Mouse (Mus musculus): ENCODE data around the gene Akr1cl.
"Not testable (repeated sequence)": the region's sequence is repeated elsewhere in the genome, so short reads cannot be mapped to it uniquely, and the experiment has no call there.

The Akr1cl gene

GRCm38 (mm10) chr1:65032641-65033040, at the start of gene Akr1cl:
Gene Akr1cl (minus strand): TSS chr1:65032759.
- no peak for DNase-seq (ENCODE audit: extremely low read depth, insufficient read length, low spot score)

DNA sequence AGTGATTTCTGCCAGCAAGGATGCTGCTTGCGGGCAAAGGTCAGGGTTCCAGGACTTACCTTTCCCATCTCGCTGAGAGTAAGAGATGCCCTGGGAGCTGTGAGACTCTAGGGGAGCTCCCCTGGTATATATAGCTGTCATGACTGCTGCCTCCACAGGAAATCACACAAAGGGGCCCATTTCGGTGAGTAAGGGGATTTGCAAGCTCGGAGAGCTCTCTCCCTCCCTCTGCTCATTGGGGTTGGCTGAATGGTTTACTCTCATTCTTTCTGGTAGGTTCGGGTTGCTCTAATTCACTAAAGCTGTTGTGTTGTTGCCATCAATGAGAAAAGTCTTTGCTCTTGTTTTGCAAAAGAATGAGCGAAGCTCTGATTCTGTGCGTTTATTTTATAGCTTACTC, 49.6 kb upstream of the Akr1cl start, which contains the start of gene Crygb:
Crygb (minus strand) TSS at position 101 of the 400 bp plus-strand sequence.
- DNase-seq (ENCODE audit: extremely low read depth, insufficient read length, low spot score) = no peak

DNA sequence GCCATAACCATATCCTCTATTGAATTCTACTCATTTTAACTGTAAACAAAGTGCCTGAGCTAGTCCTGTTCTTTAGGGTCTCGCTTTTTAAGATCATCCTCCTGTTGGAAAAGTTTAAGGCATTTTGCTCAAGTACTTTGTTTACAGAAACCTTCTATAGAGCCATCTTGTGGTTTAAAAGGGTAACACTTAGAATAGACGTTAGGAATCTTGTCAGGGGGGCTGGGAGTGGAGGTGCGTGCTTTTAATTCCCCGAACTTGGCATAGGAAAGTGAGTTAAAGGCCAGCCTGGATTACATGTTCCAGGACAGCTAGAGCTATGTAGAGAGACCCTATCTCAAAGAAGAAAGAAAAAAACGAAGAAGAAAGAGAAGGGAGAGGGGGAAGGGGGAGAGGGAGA, 43.0 kb upstream of the Akr1cl start:
- no peak for DNase-seq (ENCODE audit: extremely low read depth, insufficient read length, low spot score)

GRCm38 (mm10) chr1:65073589-65073988, 41.0 kb upstream of the Akr1cl start, which contains the start of gene Crygc:
Gene Crygc (minus strand): TSS chr1:65073689.
- DNase-seq (ENCODE audit: extremely low read depth, insufficient read length, low spot score) = no peak

GRCm38 (mm10) chr1:65067842-65068241, 35.3 kb upstream of the Akr1cl start:
- DNase-seq (ENCODE audit: extremely low read depth, insufficient read length, low spot score) = no peak

DNA sequence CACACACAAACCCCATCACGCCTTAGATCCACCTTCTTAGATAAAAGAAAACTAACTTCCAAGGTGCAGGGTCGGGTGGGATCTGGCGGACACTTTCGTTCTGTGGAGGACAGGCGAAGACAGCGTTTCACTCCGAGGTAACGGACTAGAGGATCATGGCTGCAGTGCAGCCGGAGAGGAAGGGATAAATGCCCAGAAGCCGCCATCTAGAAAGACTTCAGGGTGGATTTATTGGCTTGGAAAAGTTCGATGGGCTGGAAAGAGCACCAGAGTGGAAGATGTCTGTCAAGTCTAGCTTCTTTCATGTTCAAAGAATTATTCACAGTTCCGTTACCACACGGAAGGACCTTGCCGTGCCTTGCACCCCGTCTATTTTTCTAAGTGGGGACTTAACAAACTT, 31.6 kb upstream of the Akr1cl start:
- no peak for DNase-seq (ENCODE audit: extremely low read depth, insufficient read length, low spot score)

DNA sequence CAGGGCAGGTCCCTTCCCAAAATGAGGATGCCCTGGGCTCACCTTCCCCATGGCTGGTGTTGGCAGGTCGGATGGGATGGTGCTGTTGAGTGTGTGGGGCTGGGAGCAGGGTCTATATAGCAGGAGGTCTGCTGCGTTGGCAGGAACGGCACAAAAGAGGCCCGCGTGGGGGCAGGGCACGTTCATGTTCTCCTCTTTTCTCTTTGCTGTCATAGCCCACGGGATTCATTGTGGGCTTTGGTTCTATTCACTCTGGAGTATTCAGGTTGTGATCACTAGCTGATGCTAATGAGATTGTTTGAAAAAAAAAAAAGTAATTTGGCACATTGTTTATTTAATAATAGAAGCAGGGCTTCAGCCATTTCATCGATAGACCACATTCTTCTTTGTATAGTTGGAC, 30.8 kb upstream of the Akr1cl start, which contains the start of gene Crygd:
Crygd (minus strand) TSS at position 101 of the 400 bp plus-strand sequence.
- DNase-seq (ENCODE audit: extremely low read depth, insufficient read length, low spot score) = no peak

DNA sequence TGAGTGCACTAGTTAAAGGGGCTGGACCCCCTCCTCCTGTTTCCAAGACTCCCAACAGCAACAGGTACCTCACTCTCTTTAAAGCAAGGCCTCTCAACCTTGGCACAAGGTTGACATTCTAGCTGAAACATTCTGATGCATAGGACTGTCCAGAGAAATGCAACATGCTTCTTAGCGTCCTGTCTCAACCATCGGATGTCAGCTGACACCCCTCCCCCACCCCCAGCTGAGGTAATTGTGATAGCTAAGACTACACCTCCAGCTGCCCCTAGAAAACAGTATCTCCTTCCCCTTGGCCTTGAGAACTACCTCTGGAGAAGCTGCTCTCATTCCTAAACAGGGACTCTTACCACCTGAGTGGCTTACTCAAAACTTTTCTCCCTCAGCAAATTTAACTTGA, 19.6 kb upstream of the Akr1cl start:
- DNase-seq (ENCODE audit: extremely low read depth, insufficient read length, low spot score) = no peak

DNA sequence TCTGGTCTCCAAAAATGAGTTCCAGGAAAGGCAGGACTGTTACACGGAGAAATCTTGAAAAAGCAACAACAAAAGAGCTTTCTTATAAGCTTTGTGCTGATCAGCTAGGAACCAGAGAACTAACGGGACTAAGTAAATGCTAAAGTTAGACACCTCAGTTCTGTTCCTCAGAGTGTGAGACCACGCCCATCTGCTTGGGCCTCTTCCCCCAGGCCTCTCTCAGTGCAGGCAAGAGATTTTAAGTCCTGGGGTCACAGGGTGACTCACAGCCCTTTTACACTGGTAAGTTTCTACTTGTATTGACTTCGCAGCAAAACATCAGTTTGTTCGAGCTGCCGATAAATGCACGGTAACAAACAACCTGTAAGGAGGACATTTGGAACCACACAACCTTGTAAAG, 19.1 kb upstream of the Akr1cl start:
- DNase-seq (ENCODE audit: extremely low read depth, insufficient read length, low spot score) = no peak

- not testable (repeated sequence) for DNase-seq (ENCODE audit: extremely low read depth, insufficient read length, low spot score)
Measured at GRCm38 (mm10) chr1:65050952-65051351, 18.4 kb upstream of the Akr1cl start, which contains the start of gene Cryge. Gene Cryge (minus strand): TSS chr1:65051149.

DNA sequence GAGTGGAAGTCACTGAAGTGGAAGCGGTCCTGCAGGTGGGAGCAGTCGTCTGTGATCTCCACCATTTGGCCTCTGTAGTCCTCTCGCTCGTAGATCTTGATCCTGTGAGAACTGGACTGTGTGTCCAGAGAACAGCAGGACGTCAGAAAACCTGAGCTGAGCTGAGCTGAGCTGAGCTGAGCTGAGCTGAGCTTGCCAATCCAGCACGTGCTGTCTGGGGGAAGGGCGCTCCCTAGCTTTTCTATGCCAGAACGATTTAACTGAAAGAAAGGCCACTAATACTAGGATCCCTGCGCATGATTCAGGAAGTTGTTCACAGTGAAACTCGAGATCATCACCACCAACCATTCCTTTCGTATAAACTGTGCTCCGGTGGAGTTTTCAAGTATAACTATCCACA, 16.2 kb upstream of the Akr1cl start:
- DNase-seq (ENCODE audit: extremely low read depth, insufficient read length, low spot score) = no peak

- peak; percentile 13 for DNase-seq (ENCODE audit: extremely low read depth, insufficient read length, low spot score)
Measured at GRCm38 (mm10) chr1:65046401-65047109, 14.0 kb upstream of the Akr1cl start.

DNA sequence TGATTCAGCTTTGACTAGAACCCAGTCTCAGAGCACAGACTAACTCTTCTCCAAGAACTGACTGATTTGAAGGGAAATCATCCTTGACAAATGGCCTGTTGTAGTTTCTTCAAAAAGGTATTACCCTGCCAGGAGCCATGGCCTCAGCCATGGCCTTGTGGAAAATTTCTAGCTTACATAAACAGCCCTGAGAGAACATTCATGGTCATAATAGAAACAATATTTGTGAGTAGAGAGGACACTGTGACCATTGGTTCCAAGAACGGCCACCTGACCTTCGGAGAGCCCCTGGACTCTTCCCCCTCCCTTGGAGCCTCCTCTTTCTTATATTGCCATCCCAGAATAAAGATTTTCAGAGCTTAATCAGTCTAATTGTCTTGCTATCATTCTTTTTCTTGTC, 10.9 kb upstream of the Akr1cl start:
- DNase-seq (ENCODE audit: extremely low read depth, insufficient read length, low spot score) = no peak

GRCm38 (mm10) chr1:65041837-65042236, 9.3 kb upstream of the Akr1cl start:
- DNase-seq (ENCODE audit: extremely low read depth, insufficient read length, low spot score) = no peak

DNA sequence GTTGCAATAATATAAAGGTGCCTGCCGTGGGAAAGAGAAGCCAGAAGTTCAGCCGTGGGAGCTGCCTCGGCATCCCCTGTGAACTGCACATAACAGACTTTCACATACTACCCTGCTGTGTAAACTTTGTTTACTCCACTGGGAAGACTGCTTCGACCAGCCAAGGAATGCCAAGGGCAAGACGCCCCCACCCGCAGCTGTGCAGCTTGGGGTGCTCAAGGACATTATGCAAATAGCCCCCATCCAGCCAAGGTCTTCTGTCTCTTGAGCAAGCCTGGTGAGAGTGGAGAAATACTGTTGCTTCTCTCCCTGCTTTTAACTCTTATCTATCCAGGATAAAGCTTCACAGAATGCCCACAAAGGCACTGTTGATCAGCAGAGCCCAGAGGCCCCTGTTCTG, 8.2 kb upstream of the Akr1cl start:
- no peak for DNase-seq (ENCODE audit: extremely low read depth, insufficient read length, low spot score)

GRCm38 (mm10) chr1:65039679-65040078, 7.1 kb upstream of the Akr1cl start:
- no peak for DNase-seq (ENCODE audit: extremely low read depth, insufficient read length, low spot score)

- DNase-seq (ENCODE audit: extremely low read depth, insufficient read length, low spot score) = no peak
Measured at GRCm38 (mm10) chr1:65037542-65037941, 5.0 kb upstream of the Akr1cl start.

DNA sequence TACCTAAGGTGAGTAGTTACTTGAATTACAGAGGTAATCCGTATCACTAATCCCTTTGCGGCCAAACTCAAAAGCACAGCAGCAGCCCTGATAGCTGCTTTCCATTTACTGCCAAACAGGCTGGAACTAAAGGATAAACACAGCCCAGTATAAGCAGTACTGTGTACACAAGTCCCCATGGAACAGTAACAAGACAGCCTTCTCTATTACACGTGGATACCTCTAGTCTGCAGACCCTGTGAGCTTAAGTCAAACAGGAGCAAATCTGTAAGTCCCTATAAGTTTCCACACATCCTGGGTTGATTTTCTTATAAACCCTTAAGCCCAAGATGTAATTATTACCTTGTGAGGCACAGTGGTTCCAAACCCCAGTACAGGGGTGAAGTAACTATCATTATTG, 3.0 kb upstream of the Akr1cl start:
- DNase-seq (ENCODE audit: extremely low read depth, insufficient read length, low spot score) = no peak

DNA sequence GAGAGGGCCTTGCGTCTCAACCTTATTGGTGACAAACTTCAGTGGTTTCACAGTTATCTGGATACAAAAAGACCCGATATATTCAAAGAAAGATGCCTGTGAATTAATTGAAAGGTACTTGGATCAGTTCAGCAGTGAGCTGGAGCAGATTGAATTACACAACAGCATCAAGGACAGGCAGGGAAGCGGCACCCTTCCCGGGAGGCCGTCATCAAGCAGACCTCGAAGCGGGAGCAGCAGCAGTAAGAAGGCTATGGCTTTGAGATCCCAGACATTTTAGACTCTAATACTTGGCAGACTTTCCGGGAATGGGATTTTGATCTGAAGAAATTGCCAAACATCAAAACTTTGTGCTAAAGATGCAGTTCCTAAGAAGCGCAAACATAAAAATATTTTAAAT, 4.4 kb downstream of the Akr1cl start:
- no peak for DNase-seq (ENCODE audit: extremely low read depth, insufficient read length, low spot score)

- no peak for DNase-seq (ENCODE audit: extremely low read depth, insufficient read length, low spot score)
Measured at GRCm38 (mm10) chr1:65012726-65013125, 19.8 kb downstream of the Akr1cl start.

DNA sequence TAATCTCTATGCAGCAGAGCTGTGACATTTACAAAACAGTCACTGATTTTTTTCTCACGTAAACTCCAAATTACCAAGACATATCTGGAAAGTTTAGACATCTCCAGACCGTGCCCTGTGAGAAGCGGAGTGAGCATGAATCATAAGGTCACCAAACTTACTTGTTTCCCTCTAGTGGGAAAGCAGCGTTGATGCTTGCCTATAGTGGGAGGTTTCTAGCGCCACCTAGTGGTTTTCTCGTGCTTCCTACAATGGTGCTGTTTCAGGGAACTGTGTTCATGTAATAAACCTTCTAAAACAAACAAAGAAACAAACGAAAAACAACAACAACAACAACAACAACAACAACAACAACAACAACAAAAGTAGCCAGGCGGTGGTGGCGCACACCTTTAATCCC, 22.4 kb downstream of the Akr1cl start:
- peak; percentile 27 for DNase-seq (ENCODE audit: extremely low read depth, insufficient read length, low spot score)

DNA sequence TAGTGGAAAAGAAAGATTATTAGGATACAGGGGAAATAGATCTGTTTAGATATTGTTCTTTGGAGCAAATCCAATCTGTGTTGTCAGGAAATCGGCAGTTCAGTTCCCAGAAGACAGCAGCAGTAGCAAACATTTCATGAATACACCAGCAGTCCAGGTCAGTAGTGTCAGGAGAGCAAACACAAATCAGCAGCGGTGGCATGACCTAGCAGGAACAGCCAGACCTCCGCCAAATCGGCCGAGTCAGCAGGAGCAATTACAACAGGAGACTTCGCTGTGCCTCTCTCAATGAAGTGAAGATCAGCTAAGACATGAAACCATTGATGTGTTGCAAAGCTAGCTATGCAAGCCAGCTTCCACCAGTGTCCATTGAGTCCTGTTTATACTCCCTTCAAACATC, 27.0 kb downstream of the Akr1cl start:
- DNase-seq (ENCODE audit: extremely low read depth, insufficient read length, low spot score) = no peak

DNA sequence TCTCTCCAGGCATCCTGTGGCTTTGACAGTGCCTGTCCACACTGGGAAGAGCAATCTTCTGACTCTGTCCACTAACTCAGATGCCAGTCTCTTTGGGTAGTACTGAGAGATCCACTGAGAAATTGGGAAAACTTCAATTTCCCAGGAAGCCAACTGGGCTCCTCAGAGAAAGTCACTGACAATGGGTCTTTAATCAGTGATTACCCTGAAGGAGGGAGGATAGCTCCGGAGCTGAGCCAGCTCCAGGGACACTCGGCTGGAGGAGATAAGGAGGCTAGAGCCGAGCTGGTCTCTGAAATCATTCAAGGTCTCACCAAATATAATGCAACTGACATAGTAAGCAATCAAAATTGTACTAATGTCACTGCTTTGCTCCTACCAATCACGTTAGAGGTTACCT, 28.0 kb downstream of the Akr1cl start:
- no peak for DNase-seq (ENCODE audit: extremely low read depth, insufficient read length, low spot score)
